1 mouse cellular context compared by ENCODE assay signal in genomic region chr4:129913761-129914644, GRCm38 (mm10).
A peak's percentile ranks its signal among the peaks of the same experiment; 100 is the strongest.
TF ChIP-seq lines count a peak whose summit lies in the region.

No protein-coding gene starts in this region.

TF ChIP-seq in MEL, 35 proteins besides CTCF, POLR2A, EP300 and RAD21 (continued from another document):
- TF ChIP-seq BHLHE40 (IDR thresholded peaks at IDR 0.05; ENCODE audit: borderline replicate concordance, low read depth, low read length) (peak; percentile 37; the same call in 1 of the 2 replicates), MXI1 (IDR thresholded peaks at IDR 0.05; ENCODE audit: low read depth, low read length) (no peak), UBTF (IDR thresholded peaks at IDR 0.05; ENCODE audit: borderline replicate concordance, insufficient read depth, low read depth, low read length) (no peak), MYC (IDR thresholded peaks at IDR 0.05; ENCODE audit: low read depth, low read length) (no peak), JUND (IDR thresholded peaks at IDR 0.05; ENCODE audit: low read depth, low read length) (no peak), KAT2A (conservative IDR thresholded peaks at IDR 0.05; ENCODE audit: low read depth, low read length) (no peak), RCOR1 (IDR thresholded peaks at IDR 0.05; ENCODE audit: low read depth, low read length) (peak; percentile 89), POLR2AphosphoS5 (IDR thresholded peaks at IDR 0.05; ENCODE audit: borderline replicate concordance, low read depth, low read length) (no peak), ZKSCAN1 (IDR thresholded peaks at IDR 0.05; ENCODE audit: low read depth, low read length) (no peak), MEF2A (IDR thresholded peaks at IDR 0.05; ENCODE audit: extremely low read depth, insufficient replicate concordance, low read depth, low read length, poor library complexity, severe bottlenecking) (no peak), ETS1 (IDR thresholded peaks at IDR 0.05; ENCODE audit: low read depth, low read length) (peak; percentile 73), POLR2AphosphoS2 (IDR thresholded peaks at IDR 0.05; ENCODE audit: low read length) (no peak), GABPA (IDR thresholded peaks at IDR 0.05; ENCODE audit: low read depth, low read length) (no peak), MAZ (IDR thresholded peaks at IDR 0.05; ENCODE audit: low read depth, low read length) (peak; percentile 48; the same call in 1 of the 2 replicates)
